Mouse (Mus musculus) liver, embryonic 11.5 days (tissue): ENCODE data around the gene Nkd2. TPM values are rescaled to one million over a fixed set of nuclear protein-coding genes. Genes with fewer than 3 reads are reported as not detected.

Source experiments
- ATAC-seq: fragments of 200-750 bp; cut with Nextera tagmentation; replicated peaks from 2 replicates; pipeline ENCODE4 v1.8.0; 2017; ENCODE audit warnings: moderate number of reproducible peaks, mild to moderate bottlenecking, moderate TSS enrichment, moderate library complexity; ENCODE audit not compliant: low FRiP score
- DNase-seq: peaks from one replicate; pipeline ENCODE4 v3.0.0-alpha.2; 2017; ENCODE audit warnings: low spot score
- H3K27ac ChIP-seq: fragments of 300-500 bp; sonication (generic); 2 replicates; pipeline ENCODE4 v1.5.1; 2014; ENCODE audit warnings: mild to moderate bottlenecking, low read depth, low read length, control low read depth
- H3K27me3 ChIP-seq: fragments of 300-500 bp; sonication (generic); replicated peaks from 2 replicates; pipeline ENCODE4 v1.6.1; 2014; ENCODE audit warnings: low read length, mixed read lengths; ENCODE audit not compliant: control insufficient read depth, insufficient read depth
- H3K36me3 ChIP-seq: fragments of 300-500 bp; sonication (generic); 2 replicates; pipeline ENCODE4 v1.6.1; 2014; ENCODE audit warnings: mild to moderate bottlenecking, low read length, moderate library complexity, mixed read lengths; ENCODE audit not compliant: control insufficient read depth, insufficient read depth
- H3K4me1 ChIP-seq: fragments of 300-500 bp; sonication (generic); replicated peaks from 2 replicates; pipeline ENCODE4 v1.6.1; 2014; ENCODE audit warnings: low read length, mixed read lengths; ENCODE audit not compliant: control insufficient read depth, insufficient read depth
- H3K4me2 ChIP-seq: fragments of 300-500 bp; sonication (generic); 2 replicates; pipeline ENCODE4 v1.6.1; 2014; ENCODE audit warnings: mild to moderate bottlenecking, control low read depth, moderate library complexity
- H3K4me3 ChIP-seq: fragments of 300-500 bp; sonication (generic); 2 replicates; pipeline ENCODE4 v1.5.1; 2014; ENCODE audit warnings: low read depth, low read length, control low read depth
- H3K9ac ChIP-seq: fragments of 300-500 bp; sonication (generic); 2 replicates; pipeline ENCODE4 v1.6.1; 2014; ENCODE audit warnings: low read depth, low read length, control low read depth
- H3K9me3 ChIP-seq: fragments of 300-500 bp; sonication (generic); 2 replicates; pipeline ENCODE4 v1.6.1; 2016; ENCODE audit warnings: low read length, inconsistent platforms, mixed read lengths; ENCODE audit not compliant: control insufficient read depth
- WGBS: fragments of 180-500 bp; shearing (Covaris S2); extraction: QIAGEN DNeasy Blood & Tissue Kit; methylation state at CpG from one replicate; pipeline ENCODE4 v1.1.7; 2014; 5-methylcytosine and 5-hydroxymethylcytosine counted together
- polyA plus RNA-seq: library from polyadenylated mRNA; unstranded; fragments of >200 nt; fragmentation: Nextera tagmentation; extraction: Ambion mirVana; gene quantifications from 2 replicates; pipeline ENCODE4 v1.2.1, GENCODE M21; 2014

Nkd2 gene
- polyA plus RNA-seq, 1 experiment from 2014 or later, result 1.4 TPM

- WGBS, result 1% methylated on average over 63 of the region's 65 CpGs
- no peak overlapping the region for H3K9ac ChIP-seq
- no peak overlapping the region for H3K27ac ChIP-seq
- ATAC-seq (0 out of 2 replicates have a peak, but pooled peaks have one; percentile 18), DNase-seq (no peak)
- H3K4me1 ChIP-seq, result no peaks in the 10 kb centered on the region
- peak overlapping the region; percentile 55 for H3K4me3 ChIP-seq
- H3K9me3 ChIP-seq, result no peaks in the 10 kb centered on the region
- peaks cover 38% of the 10 kb centered on the region for H3K27me3 ChIP-seq
- H3K36me3 ChIP-seq, result no peaks in the 10 kb centered on the region
- peak overlapping the region; percentile 78 for H3K4me2 ChIP-seq
These were observed 604 bp downstream of the Nkd2 start for GRCm38 (mm10) chr13:73846589-73847464.

GRCm38 (mm10) chr13:73842696-73843095 lies 4.7 kb downstream of the Nkd2 start:
- H3K4me3 ChIP-seq, result no peak overlapping the region
- no peak for DNase-seq
- no peaks in the 10 kb centered on the region for H3K9me3 ChIP-seq
- peaks cover 32% of the 10 kb centered on the region for H3K27me3 ChIP-seq
- H3K4me2 ChIP-seq, result no peak overlapping the region
- H3K9ac ChIP-seq, result no peak overlapping the region
- no peaks in the 10 kb centered on the region for H3K36me3 ChIP-seq
- no peaks in the 10 kb centered on the region for H3K4me1 ChIP-seq
- no peak overlapping the region for H3K27ac ChIP-seq
- ATAC-seq, result no peak

- WGBS, result 74% methylated on average over 4 of the region's 4 CpGs
- H3K4me3 ChIP-seq, result no peak overlapping the region
- H3K27me3 ChIP-seq, result peaks cover 2% of the 10 kb centered on the region; the same call in 1 of the 2 replicates
- DNase-seq (no peak), ATAC-seq (no peak)
- no peaks in the 10 kb centered on the region for H3K9me3 ChIP-seq
- H3K36me3 ChIP-seq, result no peaks in the 10 kb centered on the region
- H3K27ac ChIP-seq, result no peak overlapping the region
- H3K9ac ChIP-seq, result no peak overlapping the region
- no peak overlapping the region for H3K4me2 ChIP-seq
- H3K4me1 ChIP-seq, result no peaks in the 10 kb centered on the region
These were observed 7.7 kb downstream of the Nkd2 start for GRCm38 (mm10) chr13:73839740-73840139.

- Histone ChIP-seq H3K27me3 (no peaks in the 10 kb centered on the region), H3K9ac (no peak overlapping the region), H3K4me2 (no peak overlapping the region), H3K27ac (no peak overlapping the region), H3K9me3 (no peaks in the 10 kb centered on the region), H3K36me3 (no peaks in the 10 kb centered on the region), H3K4me3 (no peak overlapping the region), H3K4me1 (no peaks in the 10 kb centered on the region)
- WGBS, result 79% methylated on average over 11 of the region's 11 CpGs
- no peak for DNase-seq
- ATAC-seq, result no peak
These were observed 8.3 kb downstream of the Nkd2 start for GRCm38 (mm10) chr13:73839137-73839548.

- DNase-seq (no peak), ATAC-seq (no peak)
- Histone ChIP-seq H3K4me1 (no peaks in the 10 kb centered on the region), H3K4me3 (no peak overlapping the region), H3K36me3 (no peaks in the 10 kb centered on the region), H3K9ac (no peak overlapping the region), H3K9me3 (no peaks in the 10 kb centered on the region), H3K27me3 (no peaks in the 10 kb centered on the region), H3K4me2 (no peak overlapping the region), H3K27ac (no peak overlapping the region)
- WGBS, result 74% methylated on average over 8 of the region's 8 CpGs
These were observed 9.7 kb downstream of the Nkd2 start for GRCm38 (mm10) chr13:73837708-73838107.

GRCm38 (mm10) chr13:73836491-73836890 lies 10.9 kb downstream of the Nkd2 start:
- H3K9me3 ChIP-seq, result no peaks in the 10 kb centered on the region
- H3K4me1 ChIP-seq, result no peaks in the 10 kb centered on the region
- H3K4me3 ChIP-seq, result no peak overlapping the region
- H3K36me3 ChIP-seq, result no peaks in the 10 kb centered on the region
- H3K27ac ChIP-seq, result no peak overlapping the region
- no peak for ATAC-seq
- 78% methylated on average over 6 of the region's 6 CpGs for WGBS
- no peak overlapping the region for H3K4me2 ChIP-seq
- no peak overlapping the region for H3K9ac ChIP-seq
- no peak for DNase-seq
- no peaks in the 10 kb centered on the region for H3K27me3 ChIP-seq

- ATAC-seq, result no peak
- 61% methylated on average over 4 of the region's 4 CpGs for WGBS
- H3K36me3 ChIP-seq, result no peaks in the 10 kb centered on the region
- no peak overlapping the region for H3K9ac ChIP-seq
- no peaks in the 10 kb centered on the region for H3K4me1 ChIP-seq
- no peaks in the 10 kb centered on the region for H3K27me3 ChIP-seq
- no peak overlapping the region for H3K4me3 ChIP-seq
- H3K9me3 ChIP-seq, result no peaks in the 10 kb centered on the region
- H3K4me2 ChIP-seq, result no peak overlapping the region
- no peak overlapping the region for H3K27ac ChIP-seq
- DNase-seq, result no peak
These were observed 11.6 kb downstream of the Nkd2 start for GRCm38 (mm10) chr13:73835791-73836190.

- WGBS, result 56% methylated on average over 12 of the region's 12 CpGs
- Histone ChIP-seq H3K27me3 (no peaks in the 10 kb centered on the region), H3K27ac (no peak overlapping the region), H3K36me3 (no peaks in the 10 kb centered on the region), H3K4me2 (no peak overlapping the region), H3K4me3 (no peak overlapping the region), H3K9ac (no peak overlapping the region), H3K4me1 (no peaks in the 10 kb centered on the region), H3K9me3 (no peaks in the 10 kb centered on the region)
- DNase-seq (no peak), ATAC-seq (no peak)
These were observed 13.6 kb downstream of the Nkd2 start for GRCm38 (mm10) chr13:73833809-73834208.

- Histone ChIP-seq H3K36me3 (no peaks in the 10 kb centered on the region), H3K9me3 (no peaks in the 10 kb centered on the region), H3K4me2 (no peak overlapping the region), H3K27me3 (no peaks in the 10 kb centered on the region), H3K4me3 (no peak overlapping the region), H3K4me1 (no peaks in the 10 kb centered on the region), H3K27ac (no peak overlapping the region), H3K9ac (no peak overlapping the region)
- DNase-seq (peak; percentile 51), ATAC-seq (no peak)
- WGBS, result 3% methylated on average over 2 of the region's 2 CpGs
These were observed 15.9 kb downstream of the Nkd2 start for GRCm38 (mm10) chr13:73831486-73831885.
